Mouse (Mus musculus) 416B (cell line): ENCODE data around the gene Calr.

Experiments
- DNase-seq: peaks from one replicate; pipeline ENCODE4 v3.0.0; 2011; ENCODE audit warnings: low read depth

Calr gene

DNA sequence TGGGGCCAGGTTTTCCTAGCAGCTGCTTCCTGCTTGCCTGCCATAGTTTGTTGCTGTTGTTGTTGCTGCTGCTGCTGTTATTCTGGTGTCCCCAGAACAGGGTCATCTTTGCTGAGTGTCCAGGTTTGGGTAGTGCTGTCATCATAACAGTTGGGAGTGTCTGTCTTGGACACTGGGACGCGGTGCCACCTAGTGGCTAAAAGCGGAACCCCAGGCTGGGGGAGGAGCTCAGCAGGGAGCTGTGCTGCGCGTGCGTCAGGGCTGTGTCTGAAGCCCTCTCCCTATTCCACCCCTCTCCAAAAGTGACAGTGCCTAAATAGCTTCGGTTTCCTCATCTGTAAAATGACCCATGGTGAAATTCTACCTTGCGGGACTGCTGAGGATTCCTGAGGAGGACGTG is 31.2 kb downstream of the Calr start:
- peak; percentile 88 for DNase-seq

DNA sequence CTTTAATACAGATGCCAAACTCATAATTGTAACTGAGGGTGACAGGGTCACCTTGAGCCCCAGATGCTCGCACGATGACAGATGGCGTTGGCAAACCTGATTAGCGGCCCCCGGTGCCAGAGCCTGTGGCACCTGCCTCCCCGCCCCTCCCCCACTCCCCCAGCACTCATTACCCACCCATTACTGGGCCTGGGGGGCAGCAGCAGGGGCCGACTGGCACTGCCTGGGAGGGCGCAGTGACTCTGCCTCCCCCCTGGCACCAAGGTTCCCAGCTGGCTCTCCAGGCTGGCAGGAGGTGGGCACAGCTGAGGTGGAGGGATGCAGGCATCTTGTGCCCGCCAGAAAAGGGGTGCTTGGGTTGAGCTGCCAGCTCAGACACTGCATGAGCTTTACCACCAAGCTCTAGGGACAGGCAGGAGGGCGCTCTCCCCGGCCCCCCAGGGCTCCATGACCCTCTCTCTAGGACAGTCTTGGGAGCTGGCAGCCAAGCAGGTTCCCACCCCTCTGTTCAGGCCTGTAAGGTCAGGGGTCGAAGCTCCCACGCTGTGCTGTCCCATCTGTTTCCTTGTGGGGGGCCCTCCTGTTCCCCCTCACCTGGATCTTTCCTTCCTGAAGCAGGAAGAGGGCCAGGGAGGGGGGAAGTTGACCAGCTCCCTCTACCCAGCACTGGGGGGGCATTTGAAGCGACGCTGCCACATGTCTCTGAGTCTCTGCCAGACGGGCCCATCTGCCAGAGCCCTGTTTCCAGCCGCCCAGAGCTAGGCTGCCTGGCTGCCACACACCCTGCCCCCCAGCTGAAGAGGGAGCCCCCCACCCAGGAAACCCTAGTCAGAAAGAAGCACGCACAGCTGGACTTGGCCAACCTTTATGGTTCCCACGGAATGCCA is 31.9 kb downstream of the Calr start:
- DNase-seq: no peak

GRCm38 (mm10) chr8:84814240-84814554 is 32.5 kb downstream of the Calr start:
- DNase-seq: no peak

DNA sequence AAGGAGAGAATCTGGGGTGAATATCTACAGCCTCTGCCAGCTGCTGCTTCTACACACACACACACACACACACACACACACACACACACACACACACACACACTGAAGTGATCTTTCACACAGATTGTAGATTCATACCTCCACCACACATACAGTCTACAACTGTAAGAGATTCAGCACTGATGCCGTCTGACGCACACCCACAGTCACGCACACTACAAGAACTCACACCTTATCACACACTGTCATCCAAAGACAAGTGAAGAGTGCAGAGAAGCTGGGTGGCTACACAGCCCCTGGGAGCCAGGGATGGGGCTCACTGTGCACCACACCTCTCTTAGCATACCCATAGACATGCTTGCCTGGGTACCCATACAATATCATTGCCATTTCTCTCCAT is 32.9 kb downstream of the Calr start:
- DNase-seq: no peak

DNA sequence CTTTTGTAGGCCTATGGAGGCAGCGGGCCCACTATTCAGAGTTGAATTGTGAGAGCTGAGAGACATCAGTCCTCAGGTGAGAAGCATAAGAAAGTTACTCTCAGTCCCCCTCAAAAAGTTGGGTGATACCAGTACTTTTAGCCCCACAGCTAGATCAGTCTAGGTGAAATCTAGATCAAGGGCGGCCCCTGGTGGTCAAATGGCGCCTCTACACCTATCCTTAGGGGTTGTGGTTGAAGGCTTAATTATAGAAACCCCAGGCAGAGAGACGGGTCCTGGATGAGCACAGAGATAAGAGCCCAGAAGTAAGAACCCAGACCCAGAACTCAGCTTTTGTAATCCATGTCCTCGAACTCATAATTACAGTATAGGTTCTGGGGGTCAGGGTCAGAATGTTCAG is 33.7 kb downstream of the Calr start:
- peak; percentile 83 for DNase-seq

GRCm38 (mm10) chr8:84811303-84811702 is 35.4 kb downstream of the Calr start:
- DNase-seq: no peak

DNA sequence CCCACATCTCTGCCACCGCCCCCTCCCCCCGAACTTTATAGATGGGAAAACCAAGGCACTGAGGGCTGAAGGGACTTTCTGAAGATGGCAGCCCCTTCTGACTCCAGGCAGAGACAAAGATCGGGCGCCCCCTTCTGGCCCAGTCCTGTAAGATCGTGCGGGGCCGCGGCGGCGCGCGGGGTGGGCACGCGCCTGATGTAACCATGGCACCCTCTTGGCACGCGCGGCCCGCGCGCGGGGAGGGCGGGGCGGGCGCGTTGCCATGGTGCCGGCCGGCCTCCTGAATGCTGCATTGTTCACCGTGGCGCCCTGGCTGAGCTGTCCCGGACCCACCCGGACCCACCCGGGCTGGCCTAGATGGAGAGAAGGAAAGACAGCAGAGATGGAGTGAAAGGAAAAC is 35.8 kb downstream of the Calr start:
- peak; percentile 88 for DNase-seq

- no peak for DNase-seq
Measured at GRCm38 (mm10) chr8:84809941-84810280, 36.8 kb downstream of the Calr start.

DNA sequence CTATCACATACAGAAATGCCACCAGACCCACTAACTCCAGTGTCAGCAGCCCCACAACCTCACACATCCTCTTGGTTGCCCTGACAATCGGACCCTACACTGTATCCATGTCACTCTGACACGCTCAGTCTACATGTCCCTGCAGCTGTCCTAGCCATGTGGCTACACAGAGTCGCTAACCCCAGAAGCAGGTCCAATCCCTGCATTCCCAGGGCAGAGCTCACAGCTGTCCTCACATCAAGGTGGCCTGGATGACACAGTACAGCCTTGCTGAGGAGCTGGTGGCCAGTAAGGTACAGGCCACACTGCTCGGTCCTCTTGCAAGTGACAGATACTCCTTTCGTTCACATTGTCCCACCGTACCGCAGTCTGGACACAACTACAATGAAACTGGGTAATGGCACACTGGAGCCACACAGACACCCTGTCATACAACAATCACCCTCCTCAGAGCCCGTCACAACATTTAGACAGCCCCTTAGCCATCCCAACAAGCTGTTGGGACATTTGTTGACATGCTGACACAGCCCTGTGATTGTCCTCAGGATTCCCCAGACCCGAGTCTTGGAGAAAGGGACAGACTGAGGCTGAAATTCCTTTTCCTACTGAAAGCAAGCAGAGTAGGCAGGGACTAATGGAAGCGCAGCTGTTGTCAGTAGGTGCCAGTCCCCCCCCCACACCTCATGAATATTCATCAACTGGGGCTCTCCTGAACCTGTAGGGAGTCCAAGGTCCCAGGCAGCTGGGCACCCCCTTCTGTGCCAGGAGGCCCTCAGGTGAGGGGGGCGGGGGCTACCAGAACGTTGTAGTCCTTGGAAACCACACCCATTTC is 37.4 kb downstream of the Calr start:
- no peak for DNase-seq

- no peak for DNase-seq
Measured at GRCm38 (mm10) chr8:84806031-84806430, 40.7 kb downstream of the Calr start.

DNA sequence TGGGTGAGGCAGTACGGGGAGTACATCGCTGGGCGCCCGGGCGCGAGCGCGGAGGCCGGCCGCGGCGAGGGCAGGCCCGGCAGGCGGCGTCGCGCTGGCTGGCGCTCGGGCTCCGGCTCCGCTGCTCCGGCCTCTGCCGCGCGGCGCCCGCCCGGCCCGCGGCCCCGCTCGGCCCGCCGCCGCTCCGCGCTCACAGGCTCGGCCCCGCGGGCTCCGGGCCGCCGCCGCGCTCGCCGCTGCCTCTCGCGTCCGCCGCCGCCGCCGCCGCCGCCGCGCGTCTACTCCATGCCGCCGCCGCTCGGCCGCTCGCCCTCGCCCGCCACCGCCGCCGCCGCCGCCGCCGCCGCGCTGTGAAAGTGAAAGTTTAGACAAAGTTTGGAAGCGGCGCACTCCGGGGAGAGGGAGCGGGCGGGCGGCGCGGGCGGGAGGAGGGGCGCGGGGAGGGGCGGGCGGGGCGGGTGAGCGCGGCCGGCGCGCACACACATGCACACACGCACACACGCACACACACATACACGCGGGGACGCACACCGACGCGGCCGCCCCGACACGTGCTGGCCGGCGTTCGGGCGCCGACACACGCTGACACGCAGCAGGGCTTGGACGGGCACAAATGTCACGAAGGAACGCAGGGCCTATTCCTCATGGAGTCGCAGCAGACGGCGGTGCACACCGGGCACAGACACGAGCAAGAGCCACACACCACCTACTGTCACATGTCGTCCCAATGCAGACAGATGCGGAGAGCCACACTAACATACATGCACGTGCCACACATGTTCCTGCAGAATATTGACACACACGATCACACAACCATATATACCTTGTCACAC is 46.5 kb downstream of the Calr start, which contains the start of gene Nfix:
Gene Nfix (minus strand): TSS at position 346 of the 833 bp plus-strand sequence.
- DNase-seq: peak; percentile 61

GRCm38 (mm10) chr8:84799136-84799931 is 47.4 kb downstream of the Calr start:
- DNase-seq: peak; percentile 65

GRCm38 (mm10) chr8:84798446-84799135 is 48.1 kb downstream of the Calr start:
- DNase-seq: no peak

DNA sequence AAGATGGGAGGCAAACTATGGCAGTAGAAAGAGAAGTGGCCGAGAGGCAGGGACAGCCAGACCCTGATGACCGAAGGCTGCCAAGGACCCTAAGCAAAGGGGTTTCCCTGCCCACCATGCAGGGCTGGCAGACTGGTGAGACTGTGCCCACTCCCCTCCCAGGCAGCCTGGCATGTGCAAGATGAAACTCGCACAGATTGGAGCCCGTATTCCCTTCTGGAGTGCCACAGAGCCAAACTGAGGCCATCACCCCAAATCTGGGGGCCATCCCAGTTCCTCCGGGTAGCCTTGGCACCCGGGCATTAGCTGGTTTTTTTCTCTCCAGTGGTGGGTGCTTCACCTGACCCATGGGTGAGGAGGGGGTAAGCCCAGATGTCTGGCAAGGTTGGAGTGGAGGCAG is 48.8 kb downstream of the Calr start:
- DNase-seq: no peak

GRCm38 (mm10) chr8:84797256-84797797 is 49.4 kb downstream of the Calr start:
- DNase-seq: no peak

GRCm38 (mm10) chr8:84794486-84794885 is 52.2 kb downstream of the Calr start:
- DNase-seq: no peak

GRCm38 (mm10) chr8:84793791-84794485 is 52.8 kb downstream of the Calr start:
- no peak for DNase-seq

DNA sequence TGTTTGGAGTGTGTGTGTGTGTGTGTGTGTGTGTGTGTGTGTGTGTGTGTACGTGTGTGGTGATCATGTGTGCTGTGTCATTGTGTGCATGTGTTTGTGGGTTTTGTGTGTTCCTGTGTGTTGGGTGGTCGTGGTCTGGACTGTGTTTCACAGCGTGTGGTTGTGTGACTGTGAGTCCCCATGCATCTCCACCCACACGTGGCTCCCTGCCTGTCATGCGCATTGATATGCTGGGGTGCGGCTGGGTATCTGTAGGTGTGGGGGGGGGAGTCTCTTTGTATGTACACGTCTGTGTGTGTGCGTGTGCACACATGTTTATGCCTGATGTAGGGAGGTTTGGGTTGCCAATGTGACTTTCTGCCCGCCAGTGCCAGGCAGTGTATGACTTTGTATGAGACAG is 53.6 kb downstream of the Calr start:
- DNase-seq: no peak

GRCm38 (mm10) chr8:84792429-84792947 is 54.2 kb downstream of the Calr start:
- DNase-seq: no peak
